ENCODE assay signal across 11 mouse cellular contexts in genomic region chr3:84312326-84312725, GRCm38 (mm10). TPM values are rescaled to one million over a fixed set of nuclear protein-coding genes. Genes with fewer than 3 reads are reported as not detected.
"Had no signal": no experiment of that assay in that cellular context is flagged by ENCODE, and none has a peak within 500 bp of the region (broad histone marks: within the 10 kb centered on the region; RNA-seq: fewer than 3 reads in every experiment).

No protein-coding gene starts in this region.

- DNase-seq: right cerebral cortex, postnatal 4 days had no signal

- H3K27ac ChIP-seq: liver, embryonic 15.5 days; lung, embryonic 15.5 days; macrophage; midbrain, embryonic 13.5 days; midbrain, embryonic 15.5 days; neural tube, embryonic 13.5 days; neural tube, embryonic 15.5 days had no signal

- H3K4me3 ChIP-seq: liver, embryonic 15.5 days; lung, embryonic 15.5 days; megakaryocyte, embryonic 14.5 days; midbrain, embryonic 13.5 days; midbrain, embryonic 15.5 days; neural tube, embryonic 13.5 days; neural tube, embryonic 15.5 days had no signal

- H3K36me3 ChIP-seq: liver, embryonic 15.5 days; lung, embryonic 15.5 days; midbrain, embryonic 13.5 days; midbrain, embryonic 15.5 days; neural tube, embryonic 13.5 days; neural tube, embryonic 15.5 days had no signal

- H3K27me3 ChIP-seq: lung, embryonic 15.5 days; midbrain, embryonic 13.5 days; midbrain, embryonic 15.5 days; neural tube, embryonic 13.5 days; neural tube, embryonic 15.5 days had no signal

- H3K4me2 ChIP-seq: liver, embryonic 15.5 days; midbrain, embryonic 11.5 days; midbrain, embryonic 13.5 days had no signal

RNA-seq across cellular contexts. Expression of gene Trim2, which starts 5.6 kb away (rescaled TPM):
- total RNA-seq: monocyte, adult 5-6 weeks had no signal
